Mouse (Mus musculus): ENCODE measurements at regions not wholly inside any gene's neighbourhood (a gene's known extent, or its start where the extent isn't known, plus 50 kb on each side); places are given as distances from the start of the nearest gene placed in this dataset.
A peak's percentile ranks its signal among the peaks of the same experiment; 100 is the strongest.

- 46% methylated on average over 6 of the region's 6 CpGs for WGBS
- no peak overlapping the region for H3K4me3 ChIP-seq (ENCODE audit: low read depth, low read length)
These were observed 133.4 kb upstream of the Igsf10 start for GRCm38 (mm10) chr3:59477441-59478061.

GRCm38 (mm10) chr3:59468956-59469355 is 124.8 kb upstream of the Igsf10 start:
- no peaks in the 10 kb centered on the region for H3K9me3 ChIP-seq (ENCODE audit: control insufficient read depth, low read depth, low read length)
- H3K4me2 ChIP-seq (replicated peaks; ENCODE audit: low read depth, low read length) = no peak overlapping the region
- H3K27ac ChIP-seq (ENCODE audit: low read length) = no peak overlapping the region
- H3K9ac ChIP-seq (replicated peaks; ENCODE audit: low read depth, low read length) = no peak overlapping the region
- H3K27me3 ChIP-seq (ENCODE audit: control insufficient read depth, insufficient read depth, low read length) = no peaks in the 10 kb centered on the region
- ATAC-seq (ENCODE audit: insufficient number of reproducible peaks, insufficient read depth, low FRiP score, low read depth) = no peak
- H3K4me1 ChIP-seq (ENCODE audit: control insufficient read depth, insufficient read depth, low read length) = no peaks in the 10 kb centered on the region
- WGBS = 46% methylated on average over 1 of the region's 1 CpGs
- H3K4me3 ChIP-seq (ENCODE audit: low read depth, low read length) = no peak overlapping the region
- H3K36me3 ChIP-seq (ENCODE audit: control insufficient read depth, insufficient read depth, low read length) = no peaks in the 10 kb centered on the region

More at GRCm38 (mm10) chr3:59477441-59478061, 133.4 kb upstream of the Igsf10 start:
- no peaks in the 10 kb centered on the region for H3K27me3 ChIP-seq (ENCODE audit: control insufficient read depth, insufficient read depth, low read length)
- ATAC-seq (ENCODE audit: insufficient number of reproducible peaks, insufficient read depth, low FRiP score, low read depth) = no peak
- H3K4me2 ChIP-seq (replicated peaks; ENCODE audit: low read depth, low read length) = no peak overlapping the region
- no peaks in the 10 kb centered on the region for H3K36me3 ChIP-seq (ENCODE audit: control insufficient read depth, insufficient read depth, low read length)
- no peaks in the 10 kb centered on the region for H3K4me1 ChIP-seq (ENCODE audit: control insufficient read depth, insufficient read depth, low read length)
- H3K9ac ChIP-seq (replicated peaks; ENCODE audit: low read depth, low read length) = no peak overlapping the region
- no peaks in the 10 kb centered on the region for H3K9me3 ChIP-seq (ENCODE audit: control insufficient read depth, low read depth, low read length)
- no peak overlapping the region for H3K27ac ChIP-seq (ENCODE audit: low read length)

GRCm38 (mm10) chr3:59462341-59463158 is 118.4 kb upstream of the Igsf10 start:
- no peaks in the 10 kb centered on the region for H3K9me3 ChIP-seq (ENCODE audit: control insufficient read depth, low read depth, low read length)
- H3K4me2 ChIP-seq (replicated peaks; ENCODE audit: low read depth, low read length) = no peak overlapping the region
- H3K4me3 ChIP-seq (ENCODE audit: low read depth, low read length) = no peak overlapping the region
- 80% methylated on average over 3 of the region's 3 CpGs for WGBS
- no peak for ATAC-seq (ENCODE audit: insufficient number of reproducible peaks, insufficient read depth, low FRiP score, low read depth)
- no peaks in the 10 kb centered on the region for H3K4me1 ChIP-seq (ENCODE audit: control insufficient read depth, insufficient read depth, low read length)
- no peak overlapping the region for H3K27ac ChIP-seq (ENCODE audit: low read length)
- H3K9ac ChIP-seq (replicated peaks; ENCODE audit: low read depth, low read length) = no peak overlapping the region
- H3K36me3 ChIP-seq (ENCODE audit: control insufficient read depth, insufficient read depth, low read length) = no peaks in the 10 kb centered on the region
- no peaks in the 10 kb centered on the region for H3K27me3 ChIP-seq (ENCODE audit: control insufficient read depth, insufficient read depth, low read length)

GRCm38 (mm10) chr3:59456938-59457337 is 112.7 kb upstream of the Igsf10 start:
- no peak for ATAC-seq (ENCODE audit: insufficient number of reproducible peaks, insufficient read depth, low FRiP score, low read depth)
- H3K4me2 ChIP-seq (replicated peaks; ENCODE audit: low read depth, low read length) = no peak overlapping the region
- H3K9me3 ChIP-seq (ENCODE audit: control insufficient read depth, low read depth, low read length) = no peaks in the 10 kb centered on the region
- no peaks in the 10 kb centered on the region for H3K4me1 ChIP-seq (ENCODE audit: control insufficient read depth, insufficient read depth, low read length)
- H3K27me3 ChIP-seq (ENCODE audit: control insufficient read depth, insufficient read depth, low read length) = no peaks in the 10 kb centered on the region
- H3K36me3 ChIP-seq (ENCODE audit: control insufficient read depth, insufficient read depth, low read length) = no peaks in the 10 kb centered on the region
- H3K4me3 ChIP-seq (ENCODE audit: low read depth, low read length) = no peak overlapping the region
- 74% methylated on average over 1 of the region's 1 CpGs for WGBS
- H3K9ac ChIP-seq (replicated peaks; ENCODE audit: low read depth, low read length) = no peak overlapping the region
- no peak overlapping the region for H3K27ac ChIP-seq (ENCODE audit: low read length)

- no peak overlapping the region for H3K9ac ChIP-seq (replicated peaks; ENCODE audit: low read depth, low read length)
- peak overlapping the region; percentile 4; the same call in 1 of the 2 replicates for H3K27ac ChIP-seq (ENCODE audit: low read length)
- no peaks in the 10 kb centered on the region for H3K27me3 ChIP-seq (ENCODE audit: control insufficient read depth, insufficient read depth, low read length)
- no peak for ATAC-seq (ENCODE audit: insufficient number of reproducible peaks, insufficient read depth, low FRiP score, low read depth)
- H3K4me2 ChIP-seq (replicated peaks; ENCODE audit: low read depth, low read length) = no peak overlapping the region
- H3K4me3 ChIP-seq (ENCODE audit: low read depth, low read length) = no peak overlapping the region
- 46% methylated on average over 3 of the region's 3 CpGs for WGBS
- H3K9me3 ChIP-seq (ENCODE audit: control insufficient read depth, low read depth, low read length) = no peaks in the 10 kb centered on the region
- H3K4me1 ChIP-seq (ENCODE audit: control insufficient read depth, insufficient read depth, low read length) = no peaks in the 10 kb centered on the region
- no peaks in the 10 kb centered on the region for H3K36me3 ChIP-seq (ENCODE audit: control insufficient read depth, insufficient read depth, low read length)
These were observed 106.9 kb upstream of the Igsf10 start for GRCm38 (mm10) chr3:59451084-59451483.

- ATAC-seq (ENCODE audit: insufficient number of reproducible peaks, insufficient read depth, low FRiP score, low read depth) = no peak
These were observed 79.4 kb upstream of the Igsf10 start for GRCm38 (mm10) chr3:59423621-59424020.

GRCm38 (mm10) chr3:59409131-59409530 is 64.9 kb upstream of the Igsf10 start:
- ATAC-seq (ENCODE audit: insufficient number of reproducible peaks, insufficient read depth, low FRiP score, low read depth) = no peak
- no peaks in the 10 kb centered on the region for H3K4me1 ChIP-seq (ENCODE audit: control insufficient read depth, insufficient read depth, low read length)
- WGBS = 61% methylated on average over 1 of the region's 1 CpGs
- no peaks in the 10 kb centered on the region for H3K36me3 ChIP-seq (ENCODE audit: control insufficient read depth, insufficient read depth, low read length)
- H3K4me3 ChIP-seq (ENCODE audit: low read depth, low read length) = no peak overlapping the region
- no peak overlapping the region for H3K4me2 ChIP-seq (replicated peaks; ENCODE audit: low read depth, low read length)
- H3K27ac ChIP-seq (ENCODE audit: low read length) = no peak overlapping the region
- no peak overlapping the region for H3K9ac ChIP-seq (replicated peaks; ENCODE audit: low read depth, low read length)
- H3K9me3 ChIP-seq (ENCODE audit: control insufficient read depth, low read depth, low read length) = no peaks in the 10 kb centered on the region
- no peaks in the 10 kb centered on the region for H3K27me3 ChIP-seq (ENCODE audit: control insufficient read depth, insufficient read depth, low read length)

More at GRCm38 (mm10) chr3:59423621-59424020, 79.4 kb upstream of the Igsf10 start:
- no peak overlapping the region for H3K27ac ChIP-seq (ENCODE audit: low read length)
- WGBS = 92% methylated on average over 2 of the region's 2 CpGs
- no peaks in the 10 kb centered on the region for H3K4me1 ChIP-seq (ENCODE audit: control insufficient read depth, insufficient read depth, low read length)
- H3K9me3 ChIP-seq (ENCODE audit: control insufficient read depth, low read depth, low read length) = no peaks in the 10 kb centered on the region; the same call in 1 of the 2 replicates
- H3K4me3 ChIP-seq (ENCODE audit: low read depth, low read length) = no peak overlapping the region
- no peaks in the 10 kb centered on the region for H3K27me3 ChIP-seq (ENCODE audit: control insufficient read depth, insufficient read depth, low read length)
- no peak overlapping the region for H3K4me2 ChIP-seq (replicated peaks; ENCODE audit: low read depth, low read length)
- H3K9ac ChIP-seq (replicated peaks; ENCODE audit: low read depth, low read length) = no peak overlapping the region
- H3K36me3 ChIP-seq (ENCODE audit: control insufficient read depth, insufficient read depth, low read length) = no peaks in the 10 kb centered on the region

- 92% methylated on average over 3 of the region's 3 CpGs for WGBS
- Histone ChIP-seq H3K27ac (ENCODE audit: low read length) (no peak overlapping the region), H3K4me3 (ENCODE audit: low read depth, low read length) (no peak overlapping the region), H3K4me1 (ENCODE audit: control insufficient read depth, insufficient read depth, low read length) (no peaks in the 10 kb centered on the region), H3K27me3 (ENCODE audit: control insufficient read depth, insufficient read depth, low read length) (no peaks in the 10 kb centered on the region), H3K9me3 (ENCODE audit: control insufficient read depth, low read depth, low read length) (no peaks in the 10 kb centered on the region), H3K36me3 (ENCODE audit: control insufficient read depth, insufficient read depth, low read length) (no peaks in the 10 kb centered on the region), H3K4me2 (replicated peaks; ENCODE audit: low read depth, low read length) (no peak overlapping the region), H3K9ac (replicated peaks; ENCODE audit: low read depth, low read length) (no peak overlapping the region)
- ATAC-seq (ENCODE audit: insufficient number of reproducible peaks, insufficient read depth, low FRiP score, low read depth) = no peak
These were observed 61.8 kb upstream of the Igsf10 start for GRCm38 (mm10) chr3:59406035-59406434.
